Mouse (Mus musculus): ENCODE measurements at regions not wholly inside any gene's neighbourhood (a gene's known extent, or its start where the extent isn't known, plus 50 kb on each side); places are given as distances from the start of the nearest gene placed in this dataset.

DNA sequence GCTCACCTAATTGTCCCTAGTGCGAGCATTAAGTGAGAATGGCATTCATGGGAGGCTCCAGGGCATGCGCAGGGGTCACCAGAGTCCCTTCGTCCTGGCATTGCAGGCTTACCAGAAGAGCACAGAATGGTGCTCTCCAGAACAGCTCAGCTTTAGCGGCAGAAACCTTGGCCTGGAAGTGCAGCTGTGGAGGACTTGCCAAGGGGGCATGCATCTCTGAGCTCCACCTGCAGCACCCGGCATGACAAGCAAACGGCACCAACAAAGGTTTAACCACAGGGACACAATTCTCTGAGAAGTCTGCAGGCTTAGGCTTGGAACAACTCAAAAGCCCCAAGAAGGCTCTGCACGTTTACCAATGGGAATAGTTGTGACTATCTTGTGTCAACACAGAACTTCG lies 128.4 kb downstream of the Rpap3 start:
- no peak for DNase-seq

DNA sequence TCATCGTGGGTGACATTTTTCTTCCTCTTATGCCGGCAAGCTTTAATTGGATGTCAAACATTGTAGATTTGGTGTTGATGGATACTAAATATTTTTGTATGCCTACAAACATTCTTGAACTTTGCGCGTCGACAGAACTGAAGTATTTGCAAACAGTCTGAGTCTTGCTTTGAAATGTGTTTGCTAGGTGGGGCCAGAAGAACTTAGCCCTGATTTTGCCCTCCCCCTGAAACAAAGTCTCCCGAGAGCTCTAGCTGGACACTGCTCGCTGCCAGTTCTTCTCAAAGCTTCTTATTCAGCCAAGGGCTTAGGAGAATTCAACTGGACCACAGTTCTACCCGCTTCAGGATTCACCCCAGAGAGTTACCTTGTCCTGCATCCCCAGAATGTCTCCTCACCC lies 133.0 kb downstream of the Rpap3 start:
- no peak for DNase-seq

DNA sequence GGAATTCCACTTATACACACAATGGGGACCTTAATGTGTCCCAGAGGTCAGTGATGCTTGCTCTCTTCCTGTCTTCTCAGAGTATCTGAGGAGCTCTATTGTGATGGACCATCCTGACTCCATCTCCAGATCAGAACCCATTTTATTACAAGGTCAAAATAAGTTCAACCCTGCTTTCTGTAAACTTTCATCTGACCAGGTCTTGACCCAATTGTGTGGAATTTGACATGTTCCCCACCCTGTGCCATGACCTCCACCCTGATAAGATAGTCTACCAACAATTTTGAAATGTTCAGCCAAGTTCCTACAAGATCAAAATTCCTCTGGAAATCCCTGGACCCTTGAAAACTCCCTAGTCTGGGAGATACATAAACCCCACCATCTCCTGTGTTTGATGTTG lies 133.7 kb downstream of the Rpap3 start:
- DNase-seq, result no peak

DNA sequence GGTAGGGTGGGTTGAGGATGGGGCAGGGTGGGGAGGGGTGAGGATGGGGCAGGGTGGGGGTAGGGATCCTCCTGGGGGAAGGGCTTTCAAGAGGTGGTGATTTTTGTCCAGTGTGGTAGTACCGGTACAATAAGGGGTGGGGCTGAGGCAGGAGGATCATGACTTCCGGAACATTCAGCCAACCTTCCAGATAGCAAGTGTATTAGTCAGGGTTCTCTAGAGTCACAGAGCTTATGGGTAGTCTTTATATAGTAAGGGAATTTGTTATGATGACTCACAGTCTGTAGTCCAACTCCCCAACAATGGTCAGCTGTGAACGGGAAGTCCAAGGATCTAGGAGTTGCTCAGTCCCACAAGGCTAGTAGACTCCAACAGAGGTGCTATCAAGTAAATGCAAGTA lies 145.5 kb downstream of the Rpap3 start:
- no peak for DNase-seq

DNA sequence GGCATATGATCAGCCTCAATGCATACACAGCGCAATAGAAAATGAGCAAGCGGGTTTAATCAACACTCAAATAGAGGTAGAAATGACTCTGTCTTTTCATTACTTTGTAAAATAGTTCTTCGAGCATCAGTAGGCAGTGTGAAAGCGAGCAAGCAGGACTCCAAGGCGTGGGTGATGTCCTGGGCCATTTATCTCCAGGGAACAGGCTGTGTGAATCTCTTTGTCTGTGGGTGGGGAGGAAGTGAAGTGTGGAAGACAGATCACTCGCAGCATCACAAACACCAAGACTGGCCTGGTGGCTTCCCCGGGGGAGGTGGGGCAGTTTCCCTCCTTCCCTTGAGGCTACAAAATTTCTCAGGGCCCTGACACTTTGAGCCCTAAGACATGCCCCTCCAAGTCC lies 146.9 kb downstream of the Rpap3 start:
- no peak for DNase-seq

DNA sequence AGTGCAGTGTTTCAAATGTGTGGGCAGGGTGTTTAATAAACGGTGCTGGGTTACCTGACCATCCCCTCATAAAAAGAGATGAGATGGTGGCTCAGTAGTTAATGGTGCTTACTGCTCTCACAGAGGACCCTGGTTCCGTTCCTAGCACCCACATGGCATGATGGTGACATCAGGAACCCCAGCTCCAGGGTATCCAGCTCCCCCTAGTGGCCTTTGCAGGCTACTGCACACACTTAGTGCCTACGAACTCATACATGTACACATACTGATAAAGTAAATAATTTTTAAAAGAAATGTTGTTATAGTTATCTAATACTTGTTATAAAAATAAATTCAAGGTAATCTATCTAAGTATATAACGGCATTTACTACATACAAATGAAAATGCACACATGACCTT lies 157.3 kb downstream of the Rpap3 start:
- DNase-seq, result no peak

DNA sequence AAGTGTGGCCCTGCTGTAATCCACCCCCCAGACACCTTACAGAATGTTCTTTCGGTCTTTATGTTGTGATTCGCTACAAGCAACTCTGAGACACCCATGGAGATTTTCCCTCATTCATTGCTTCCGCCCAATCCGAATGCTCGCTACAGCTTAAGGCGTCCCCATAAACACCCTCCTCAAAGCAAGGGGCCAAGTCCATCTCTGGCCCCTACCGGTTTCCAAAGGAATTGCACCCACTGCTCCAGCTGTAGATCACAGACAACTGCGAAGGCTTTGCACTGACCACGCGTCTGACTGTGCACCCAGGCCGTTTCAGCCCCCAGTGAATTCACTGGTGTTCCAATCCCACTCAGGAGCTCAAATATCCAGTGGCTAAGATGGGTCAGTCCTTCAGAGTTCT lies 160.6 kb downstream of the Rpap3 start:
- no peak for DNase-seq

DNA sequence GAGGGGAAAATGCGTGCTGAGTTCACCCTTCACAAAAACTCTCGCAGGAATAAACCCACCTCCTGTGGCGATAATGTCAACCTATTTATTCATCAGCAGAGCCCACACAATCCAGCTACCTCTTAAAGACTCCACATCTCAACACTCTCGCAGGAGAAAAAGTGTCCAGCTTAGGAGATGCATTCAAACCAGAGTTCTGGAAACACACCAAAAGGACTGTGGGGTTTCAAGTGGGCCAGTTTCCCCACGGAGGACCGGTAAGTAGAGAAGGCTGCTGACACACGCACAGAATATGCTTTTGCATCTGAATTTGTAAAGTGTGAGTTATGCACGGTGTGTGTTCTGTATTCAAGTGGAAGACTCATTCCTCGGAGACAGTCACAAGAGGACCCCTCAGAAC lies 164.0 kb downstream of the Rpap3 start:
- no peak for DNase-seq

DNA sequence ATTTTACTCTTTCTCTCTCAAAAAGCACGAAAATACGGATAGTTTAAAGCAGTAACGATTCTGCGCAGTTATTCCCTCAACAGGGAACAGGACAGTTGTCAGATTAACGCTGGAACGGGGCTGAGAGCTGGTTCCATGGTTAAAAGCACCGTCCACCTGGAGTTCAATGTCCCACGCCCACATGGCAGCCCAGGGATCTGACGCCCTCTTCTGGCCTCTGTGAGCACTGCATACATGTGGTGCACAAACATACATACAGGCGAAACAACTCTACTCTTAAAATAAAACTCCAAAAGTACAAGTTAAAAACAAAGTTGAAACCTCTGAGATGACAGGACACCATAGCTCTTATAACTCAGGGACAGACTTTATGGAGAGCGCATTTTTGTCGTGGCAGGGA lies 169.5 kb downstream of the Rpap3 start:
- DNase-seq, result no peak

DNA sequence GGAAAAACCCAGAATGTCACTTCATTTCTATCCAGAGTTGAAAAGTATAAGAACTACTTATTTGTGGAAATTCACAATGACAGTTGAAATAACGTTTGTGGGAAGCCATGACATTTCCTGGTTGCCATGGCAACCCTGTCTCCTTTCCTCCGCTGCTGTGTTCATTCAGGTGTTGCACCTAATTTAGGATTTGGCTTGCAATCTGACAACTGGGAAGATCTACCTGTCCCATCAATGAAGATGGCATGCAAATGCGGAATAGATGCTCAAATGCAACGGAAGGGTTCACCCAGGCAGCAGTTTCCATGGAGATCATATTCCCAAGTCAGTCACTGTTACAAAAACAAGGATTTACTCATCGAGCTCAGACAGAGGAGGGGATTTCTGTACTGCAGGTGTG lies 170.7 kb downstream of the Rpap3 start:
- DNase-seq, result no peak

DNA sequence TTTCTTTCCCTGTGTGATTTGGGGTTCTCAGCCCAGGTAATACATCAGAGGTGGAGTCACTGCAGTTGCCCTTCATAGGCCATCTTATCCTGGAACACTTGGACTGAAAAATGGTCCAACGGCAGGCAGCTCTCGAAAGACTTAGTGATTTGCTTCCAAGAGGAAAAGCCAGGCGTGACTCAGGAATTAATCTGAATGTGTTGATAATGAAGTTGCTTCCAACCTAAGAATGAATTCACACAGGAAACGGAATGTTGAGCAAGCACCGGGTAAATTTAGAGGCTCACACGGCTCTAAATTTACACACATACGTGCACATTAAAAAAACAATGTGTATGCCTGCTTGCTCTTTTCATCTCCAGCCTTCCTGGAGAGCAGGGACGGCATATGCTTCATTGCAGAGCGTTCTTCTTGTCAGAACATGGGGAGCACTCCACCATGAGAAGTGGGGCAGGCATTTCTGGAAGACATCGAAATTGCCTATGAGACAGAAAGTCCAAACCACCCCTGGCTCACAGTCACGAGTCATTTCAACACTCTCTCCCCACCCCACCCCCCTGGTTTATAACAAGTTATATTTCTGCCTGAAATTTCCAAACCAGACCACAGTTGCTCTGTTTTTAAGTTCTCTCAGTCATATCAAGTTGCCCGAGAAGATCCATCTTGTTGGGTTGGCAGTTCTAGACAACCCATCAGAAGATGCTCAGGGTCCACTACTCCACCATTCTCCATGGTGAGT lies 171.9 kb downstream of the Rpap3 start:
- DNase-seq, result no peak

DNA sequence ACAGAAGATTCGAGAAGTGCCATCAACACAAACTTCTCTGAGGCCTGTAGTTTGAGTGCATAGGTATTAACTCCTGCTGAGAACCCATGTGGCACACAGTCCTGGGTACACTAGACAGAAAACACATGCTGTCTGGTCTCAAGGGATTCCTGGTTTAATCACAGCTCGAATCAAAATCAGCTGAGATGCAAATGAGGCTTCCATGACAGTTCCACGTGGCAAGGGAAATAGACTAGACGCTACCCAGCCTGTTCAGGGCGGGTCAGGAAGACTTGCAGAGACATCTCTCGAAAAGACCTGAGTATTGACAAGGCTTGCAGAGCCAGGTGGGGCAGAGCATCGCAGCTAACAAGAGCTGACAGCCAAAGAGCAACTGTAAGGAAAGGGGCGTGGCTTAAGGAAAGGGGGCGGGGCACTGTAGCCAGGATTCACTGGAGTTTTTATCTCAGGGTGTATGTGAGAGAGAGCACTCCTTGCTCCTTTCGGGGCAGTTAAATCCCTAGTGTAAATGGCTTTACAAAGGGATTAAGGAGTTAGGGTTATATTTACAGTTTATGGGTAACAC lies 173.2 kb downstream of the Rpap3 start:
- DNase-seq, result no peak

DNA sequence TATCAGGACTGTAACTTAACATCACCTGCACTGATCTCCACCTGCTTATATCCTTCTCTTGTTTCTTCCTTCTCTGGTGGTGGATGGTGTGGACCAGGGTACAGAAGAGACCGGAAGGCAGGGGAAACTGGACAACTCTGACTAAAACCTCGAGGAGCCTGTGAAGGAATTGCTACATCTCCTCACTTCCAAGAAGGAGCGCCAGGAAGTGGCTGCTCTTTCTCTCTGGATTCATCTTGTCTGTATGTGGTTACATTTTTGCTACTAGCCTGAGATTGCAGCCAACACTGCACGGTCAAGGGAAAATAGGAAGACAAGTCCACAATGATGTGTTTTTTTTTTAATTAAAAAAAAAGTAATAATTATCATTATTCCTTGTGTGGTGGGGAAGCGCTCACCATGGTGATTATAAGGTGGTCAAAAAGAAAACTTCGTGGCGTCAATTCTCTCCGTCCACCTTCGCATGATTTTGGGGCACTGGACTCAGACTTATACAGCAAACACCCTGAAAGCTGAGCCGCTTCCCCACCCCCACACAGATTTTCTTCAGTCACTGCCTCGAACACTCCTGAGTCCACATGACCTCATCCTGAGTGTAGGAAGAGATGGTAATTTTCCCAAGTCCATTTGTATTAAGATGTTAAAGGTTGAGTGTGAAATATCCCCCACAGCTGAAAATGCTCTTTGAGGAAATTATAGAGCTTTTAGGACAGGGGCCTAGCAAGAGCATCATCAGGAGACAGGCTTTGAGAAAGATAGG lies 177.2 kb downstream of the Rpap3 start:
- DNase-seq, result no peak

DNA sequence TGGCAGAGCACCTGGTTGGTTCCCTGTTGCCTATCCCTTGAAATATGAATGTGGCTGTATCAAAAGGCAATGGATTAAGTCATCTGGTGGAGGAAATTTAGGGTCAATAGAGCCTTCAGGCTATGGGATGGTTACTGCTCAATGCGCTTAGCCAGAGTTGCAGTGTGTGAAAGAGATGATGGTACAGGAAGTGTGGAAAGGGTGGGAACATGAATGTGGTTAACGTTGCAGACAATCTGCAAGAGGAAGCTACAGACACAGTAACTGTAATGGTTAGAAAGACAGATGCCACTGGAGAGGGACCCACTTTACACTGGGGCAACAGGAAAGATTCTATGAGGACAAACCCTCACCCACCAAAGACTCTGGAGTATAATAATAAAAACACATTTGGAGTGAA lies 185.2 kb downstream of the Rpap3 start:
- DNase-seq, result no peak

DNA sequence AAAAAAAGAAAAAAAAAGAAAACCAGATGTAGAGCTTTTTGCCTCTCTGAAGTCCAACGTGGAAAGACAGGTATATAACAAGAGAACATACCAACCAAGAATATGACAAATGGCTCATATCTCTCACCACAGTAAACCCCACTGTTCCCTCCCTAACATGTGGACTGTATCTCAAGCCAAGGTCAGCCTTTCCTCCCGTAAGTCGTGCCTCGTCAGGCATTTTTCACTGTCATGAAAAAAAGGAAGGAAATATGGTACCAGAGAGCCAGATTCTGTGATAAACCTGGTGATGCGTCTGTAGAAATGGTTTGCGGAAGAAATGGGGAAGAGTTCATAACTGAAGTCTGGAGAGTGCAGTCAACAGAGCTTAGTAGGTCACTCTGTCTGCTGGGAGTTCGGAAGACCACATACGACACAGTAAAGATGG lies 185.7 kb downstream of the Rpap3 start:
- DNase-seq, result no peak

DNA sequence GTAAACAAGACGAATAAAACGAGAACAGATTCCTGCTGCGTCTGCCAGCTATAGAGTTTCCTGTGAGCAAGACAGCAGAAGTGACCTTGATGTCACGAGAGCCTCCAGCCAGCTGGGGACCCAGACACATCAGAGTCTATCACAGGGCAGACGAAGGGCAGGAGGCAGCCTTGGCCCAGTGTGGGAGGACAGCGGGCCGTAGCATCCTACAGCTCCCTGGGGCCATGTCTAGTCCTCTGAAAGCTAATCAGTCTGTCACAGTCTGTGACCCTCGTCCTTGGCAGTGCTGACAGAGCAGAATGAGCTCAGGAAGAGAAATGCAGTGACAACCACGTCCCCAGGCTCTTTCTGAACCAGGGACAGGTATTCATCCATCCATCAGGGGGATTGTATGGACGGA lies 187.7 kb downstream of the Rpap3 start:
- DNase-seq, result no peak

DNA sequence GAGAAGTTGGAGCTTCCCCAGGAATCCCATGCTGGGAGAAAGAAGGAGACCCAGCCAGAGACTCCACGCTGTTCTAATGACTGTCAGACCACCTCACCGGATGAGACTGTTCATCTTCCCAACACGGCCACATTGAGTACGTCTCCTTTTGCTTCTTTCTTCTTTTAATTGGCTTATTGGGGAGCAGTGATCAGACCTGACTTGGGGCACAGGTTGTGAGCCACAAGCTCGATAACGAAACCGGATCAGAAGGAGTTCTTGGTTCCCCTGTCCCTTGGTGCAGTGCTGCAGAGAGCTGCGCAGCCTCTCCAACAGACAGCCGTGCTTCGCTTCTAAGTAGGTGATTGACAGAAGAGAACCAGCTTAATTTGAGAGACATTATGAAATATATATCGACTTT lies 188.4 kb downstream of the Rpap3 start:
- no peak for DNase-seq

DNA sequence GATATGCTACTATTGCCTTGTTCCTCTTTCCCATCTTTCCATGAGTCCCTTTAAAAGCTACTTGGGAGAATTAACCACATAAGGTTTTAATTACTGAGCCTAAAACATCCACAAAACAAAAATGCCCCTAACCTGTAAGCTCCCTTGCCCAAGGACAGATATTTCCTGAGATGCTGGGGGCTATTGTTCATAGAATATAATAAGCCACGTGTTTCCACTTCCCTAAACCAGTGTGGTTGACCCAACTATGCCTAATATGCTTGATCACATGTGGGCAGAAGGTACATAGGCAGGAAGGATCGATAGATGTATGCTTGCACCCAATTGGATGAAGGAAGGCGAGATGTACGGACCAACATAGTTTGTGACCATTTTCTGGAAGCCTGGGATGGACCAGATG lies 189.9 kb downstream of the Rpap3 start:
- no peak for DNase-seq

DNA sequence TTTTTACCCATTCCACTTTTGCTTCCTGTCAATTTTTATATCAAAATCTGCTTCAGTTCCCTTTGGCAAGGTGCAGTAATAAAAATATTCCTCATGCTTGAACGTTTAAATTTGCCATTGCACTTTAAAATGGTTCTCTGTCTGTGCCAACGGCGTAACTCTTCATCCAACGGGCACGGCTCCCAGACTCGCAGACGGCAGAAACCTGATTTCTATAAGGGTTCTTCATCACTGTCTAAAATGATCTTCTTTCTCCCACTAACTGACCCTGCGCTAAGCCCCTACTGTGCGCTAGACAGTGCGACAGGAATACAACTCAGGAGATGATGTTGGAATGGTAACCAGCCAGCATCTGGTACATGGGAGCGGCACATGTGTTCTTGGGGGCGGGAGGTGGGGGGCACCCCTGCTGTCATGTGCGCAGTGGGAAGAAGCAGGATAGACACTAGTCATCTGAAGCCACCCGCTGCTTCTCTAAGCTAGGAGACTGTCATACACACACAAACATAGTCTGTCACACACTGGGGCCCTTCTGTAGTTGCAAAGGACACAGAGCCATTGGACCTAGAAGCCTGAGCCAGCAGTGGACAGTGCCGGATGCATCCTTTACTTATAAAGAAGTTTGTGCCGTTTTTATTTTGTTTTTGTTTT lies 197.8 kb downstream of the Rpap3 start:
- DNase-seq, result no peak

DNA sequence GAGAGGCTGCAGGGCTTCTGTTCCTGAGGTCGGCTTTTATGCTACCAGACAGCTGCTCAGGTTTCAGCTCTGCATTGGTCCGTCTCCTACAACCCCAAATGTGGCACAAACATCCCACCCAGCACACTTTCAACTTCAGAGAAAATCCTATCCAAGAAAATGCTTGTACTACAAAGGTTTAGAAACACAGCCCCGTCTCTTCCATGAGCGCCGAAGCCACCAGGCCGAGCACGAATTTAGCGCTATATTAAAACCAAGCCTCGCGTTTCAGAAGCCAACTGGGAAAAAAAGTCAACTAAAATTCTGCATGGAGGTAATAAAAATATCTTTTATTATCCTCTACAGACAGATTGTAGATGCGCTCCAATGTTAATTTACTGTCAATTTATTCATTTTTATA lies 198.4 kb downstream of the Rpap3 start:
- DNase-seq, result no peak

DNA sequence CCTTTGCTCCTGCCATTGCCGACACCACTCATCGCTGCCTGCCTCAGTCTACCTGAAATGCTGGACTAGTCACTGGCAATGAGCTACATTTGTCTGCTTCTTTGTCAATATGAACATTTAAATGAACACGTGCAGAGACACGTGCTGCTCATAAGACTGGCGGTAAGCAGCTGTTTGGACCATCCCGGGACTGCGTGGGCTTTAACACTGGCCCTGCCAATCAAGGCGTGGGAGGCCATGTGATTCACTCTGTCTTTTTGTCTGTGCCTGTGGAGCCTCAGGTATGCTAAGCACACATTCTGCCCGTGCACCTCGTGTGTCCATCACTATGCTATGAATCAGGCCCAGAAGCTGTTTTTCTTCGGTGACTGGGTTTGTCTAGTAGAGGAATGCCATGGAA lies 199.9 kb downstream of the Rpap3 start:
- DNase-seq, result no peak

DNA sequence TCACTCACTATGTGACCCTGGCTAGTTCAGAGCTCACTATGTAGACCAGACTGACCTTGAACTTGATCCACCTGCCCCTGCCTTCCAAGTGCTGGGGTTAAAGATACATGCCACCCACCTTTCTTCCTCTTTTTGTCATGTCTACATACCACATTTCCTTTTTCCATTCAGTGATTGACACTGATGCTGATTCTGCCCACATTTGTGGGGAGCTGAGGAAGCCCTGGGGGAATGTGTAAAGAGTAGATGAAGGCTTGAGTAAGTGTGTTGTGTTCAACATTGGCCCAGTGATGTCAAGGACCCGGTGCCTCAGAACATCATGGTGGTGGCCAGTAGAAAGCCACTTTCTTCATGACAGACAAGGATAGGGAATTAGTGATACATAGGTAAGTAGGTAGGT lies 201.3 kb downstream of the Rpap3 start:
- DNase-seq, result no peak

DNA sequence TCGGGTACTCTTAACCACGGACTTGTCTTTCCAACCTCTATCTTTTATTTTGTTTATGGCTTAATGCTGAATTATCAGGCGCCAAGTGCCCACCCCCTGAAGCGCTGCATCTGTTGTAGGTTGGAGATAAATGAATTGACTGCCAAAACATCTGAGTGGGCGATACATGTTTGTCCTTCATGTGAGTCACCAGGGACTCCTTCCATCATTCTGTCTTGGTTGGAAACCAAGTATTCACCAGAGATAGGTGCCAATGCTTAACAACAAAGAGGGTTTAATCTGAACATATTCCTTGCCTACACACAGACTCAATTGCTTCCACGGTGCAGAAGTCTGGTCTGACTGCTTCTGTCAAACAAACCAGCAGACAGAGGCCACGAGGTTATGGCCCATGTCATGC lies 203.6 kb downstream of the Rpap3 start:
- no peak for DNase-seq

DNA sequence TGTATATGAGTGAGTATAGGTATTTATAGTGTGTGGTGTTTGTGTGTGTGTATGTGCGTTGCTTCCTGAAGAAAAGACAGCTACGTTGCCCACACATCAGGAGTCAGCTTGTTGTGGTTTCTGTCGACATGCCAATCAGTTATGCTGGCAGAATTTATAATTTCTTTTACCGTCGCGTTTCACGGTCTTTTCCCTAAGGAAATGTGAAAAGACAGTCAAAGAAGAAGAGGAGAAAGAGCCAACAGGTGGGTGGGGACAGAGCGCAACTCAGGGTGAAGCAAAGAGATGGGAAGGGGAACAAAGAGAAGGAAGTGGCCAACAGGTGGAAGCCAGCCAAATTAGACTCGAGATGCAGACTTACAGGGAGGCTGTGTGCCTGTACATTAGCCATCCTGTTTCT lies 204.2 kb downstream of the Rpap3 start:
- no peak for DNase-seq
